Mouse (Mus musculus) thymus, postnatal 0 days (tissue): Measurements from ENCODE around the gene Ginm1. TPM values are rescaled to one million over a fixed set of nuclear protein-coding genes. Genes with fewer than 3 reads are reported as not detected.
"Not testable (repeated sequence)": the region's sequence is repeated elsewhere in the genome, so short reads cannot be mapped to it uniquely, and the experiment has no call there.

Experiments used
- DNase-seq: peaks from one replicate; pipeline ENCODE4 v3.0.0-alpha.2; 2015; ENCODE audit warnings: low spot score
- polyA plus RNA-seq: library from polyadenylated mRNA; unstranded; fragments of >200 nt; fragmentation: Nextera tagmentation; extraction: Ambion mirVana; gene quantifications from 2 replicates; pipeline ENCODE4 v1.2.1, GENCODE M21; 2015

The Ginm1 gene
- polyA plus RNA-seq, 1 experiment from 2014 or later: 67.5 TPM

GRCm38 (mm10) chr10:7809937-7810336 is 17.3 kb upstream of the Ginm1 start:
- peak; percentile 83 for DNase-seq

- no peak for DNase-seq
Measured at GRCm38 (mm10) chr10:7802519-7803140, 10.0 kb upstream of the Ginm1 start.

- DNase-seq: no peak
Measured at GRCm38 (mm10) chr10:7801258-7801657, 8.6 kb upstream of the Ginm1 start.

- no peak for DNase-seq
Measured at GRCm38 (mm10) chr10:7792254-7792750, 322 bp downstream of the Ginm1 start.

- no peak for DNase-seq
Measured at GRCm38 (mm10) chr10:7787319-7787718, 5.3 kb downstream of the Ginm1 start.

DNA sequence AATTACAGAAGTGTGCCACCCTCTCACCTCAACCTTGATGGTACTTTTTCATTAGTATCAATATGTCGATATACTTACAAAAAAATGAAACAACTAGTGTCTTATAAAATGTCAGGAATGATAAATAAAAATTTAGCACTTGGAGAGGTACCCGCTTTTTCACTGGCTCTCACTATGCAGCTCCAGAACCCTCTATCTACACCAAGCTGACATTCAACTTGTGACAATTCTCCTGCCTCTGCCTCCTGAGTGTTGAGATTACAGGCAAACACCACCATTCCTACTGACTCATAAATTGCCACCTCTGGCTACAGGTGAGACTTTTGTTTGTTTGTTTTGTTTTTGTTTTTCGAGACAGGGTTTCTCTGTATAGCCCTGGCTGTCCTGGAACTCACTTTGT is 11.4 kb downstream of the Ginm1 start:
- DNase-seq: no peak

GRCm38 (mm10) chr10:7780238-7781176 is 12.1 kb downstream of the Ginm1 start:
- DNase-seq: peak; percentile 91

GRCm38 (mm10) chr10:7779751-7780237 is 12.8 kb downstream of the Ginm1 start:
- no peak for DNase-seq

GRCm38 (mm10) chr10:7778361-7778760 is 14.3 kb downstream of the Ginm1 start:
- DNase-seq: no peak

GRCm38 (mm10) chr10:7775421-7775820 is 17.2 kb downstream of the Ginm1 start:
- no peak for DNase-seq

DNA sequence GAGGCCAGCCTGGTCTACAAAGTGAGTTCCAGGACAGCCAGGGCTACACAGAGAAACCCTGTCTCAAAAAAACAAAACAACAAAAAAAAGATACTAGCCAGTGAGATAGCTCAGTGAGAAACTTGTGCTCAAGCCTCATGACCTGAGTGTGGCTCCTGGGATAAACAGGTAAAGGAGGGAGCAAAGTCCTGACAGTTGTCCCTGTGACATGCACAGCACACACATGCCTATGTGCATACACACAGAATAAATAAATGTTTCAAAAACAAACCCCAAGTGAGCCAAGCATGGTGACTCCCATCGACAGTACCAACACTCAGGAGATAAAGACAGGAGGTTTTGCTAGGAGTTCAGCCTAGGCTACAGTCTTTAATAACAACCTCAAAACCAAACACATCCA is 19.9 kb downstream of the Ginm1 start:
- DNase-seq: no peak

GRCm38 (mm10) chr10:7772346-7772745 is 20.3 kb downstream of the Ginm1 start:
- DNase-seq: no peak

DNA sequence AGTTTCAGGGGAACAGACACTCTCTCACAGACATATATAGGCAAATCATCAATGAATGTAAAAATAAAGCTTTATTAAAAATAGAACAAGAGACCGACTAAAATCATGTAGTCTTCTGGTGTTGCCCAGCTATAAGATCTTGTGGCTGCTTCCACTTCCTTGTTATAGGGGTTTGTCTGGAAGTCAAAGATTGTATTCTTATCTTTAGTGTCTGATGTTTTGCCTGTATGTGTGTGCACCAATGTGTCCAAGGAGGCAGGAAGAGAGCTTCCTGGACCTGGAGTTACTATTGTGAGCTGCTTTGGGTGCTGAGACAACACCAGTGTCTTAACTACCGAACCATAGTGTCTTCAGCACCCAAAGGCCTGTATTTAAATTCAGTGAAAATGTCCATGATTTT is 35.1 kb downstream of the Ginm1 start:
- DNase-seq: no peak

DNA sequence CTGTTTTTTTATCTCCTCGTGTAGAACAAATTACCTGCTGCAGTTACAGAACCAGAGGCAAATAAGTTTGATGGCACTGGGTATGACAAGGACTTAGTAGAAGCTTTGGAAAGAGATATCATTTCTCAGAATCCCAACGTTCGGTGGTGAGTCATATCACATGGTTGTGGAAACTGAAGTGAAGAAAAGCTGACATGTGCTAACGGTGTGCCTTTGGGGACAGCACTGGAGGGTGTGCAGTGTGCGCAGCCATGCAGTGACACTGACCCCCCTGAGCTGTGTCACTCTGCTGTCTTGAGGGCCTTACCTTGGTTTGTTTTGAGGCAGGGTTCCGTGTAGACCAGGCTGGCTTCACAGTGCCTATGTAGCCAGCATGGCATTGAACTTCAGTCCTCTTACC is 43.9 kb downstream of the Ginm1 start:
- DNase-seq: no peak

- DNase-seq: not testable (repeated sequence)
Measured at GRCm38 (mm10) chr10:7745528-7745927, 47.1 kb downstream of the Ginm1 start.

- DNase-seq: no peak
Measured at GRCm38 (mm10) chr10:7737914-7738313, 54.7 kb downstream of the Ginm1 start.

GRCm38 (mm10) chr10:7737122-7737521 is 55.5 kb downstream of the Ginm1 start:
- DNase-seq: no peak

GRCm38 (mm10) chr10:7731582-7731981 is 61.0 kb downstream of the Ginm1 start:
- no peak for DNase-seq

DNA sequence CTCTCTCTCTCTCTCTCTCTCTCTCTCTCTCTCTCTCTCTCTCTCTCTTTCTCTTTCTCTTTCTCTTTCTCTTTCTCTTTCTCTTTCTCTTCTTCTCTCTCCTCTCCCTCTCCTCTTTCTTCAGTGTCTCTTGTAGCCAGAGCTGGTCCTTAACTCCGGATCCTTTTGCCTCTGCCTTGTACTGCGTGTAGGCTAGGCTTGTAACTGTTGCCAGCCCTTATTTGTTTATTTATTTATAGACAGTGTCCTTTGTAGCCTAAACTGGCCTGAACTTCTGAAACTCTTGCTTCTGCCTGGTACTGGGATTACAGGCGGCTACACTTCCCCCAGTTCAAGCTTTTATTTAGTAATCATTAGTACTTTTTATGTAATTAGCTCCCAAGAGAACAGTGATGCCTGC is 65.6 kb downstream of the Ginm1 start:
- DNase-seq: no peak

DNA sequence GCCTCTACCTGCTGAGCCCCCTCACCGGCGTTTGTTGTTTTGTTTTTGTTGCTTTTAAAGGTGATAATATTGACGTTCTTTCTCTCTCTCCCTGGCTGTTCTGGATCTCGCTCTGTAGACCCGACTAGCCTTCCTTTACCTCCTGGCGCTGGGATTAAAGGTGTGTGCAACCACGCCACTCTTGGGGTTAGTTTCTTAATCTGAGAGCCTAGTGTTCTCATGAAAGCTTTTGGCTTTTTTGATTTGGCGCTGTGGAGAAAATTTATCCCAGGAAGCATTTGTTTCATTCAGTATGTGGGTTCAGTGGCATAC is 66.2 kb downstream of the Ginm1 start:
- no peak for DNase-seq

DNA sequence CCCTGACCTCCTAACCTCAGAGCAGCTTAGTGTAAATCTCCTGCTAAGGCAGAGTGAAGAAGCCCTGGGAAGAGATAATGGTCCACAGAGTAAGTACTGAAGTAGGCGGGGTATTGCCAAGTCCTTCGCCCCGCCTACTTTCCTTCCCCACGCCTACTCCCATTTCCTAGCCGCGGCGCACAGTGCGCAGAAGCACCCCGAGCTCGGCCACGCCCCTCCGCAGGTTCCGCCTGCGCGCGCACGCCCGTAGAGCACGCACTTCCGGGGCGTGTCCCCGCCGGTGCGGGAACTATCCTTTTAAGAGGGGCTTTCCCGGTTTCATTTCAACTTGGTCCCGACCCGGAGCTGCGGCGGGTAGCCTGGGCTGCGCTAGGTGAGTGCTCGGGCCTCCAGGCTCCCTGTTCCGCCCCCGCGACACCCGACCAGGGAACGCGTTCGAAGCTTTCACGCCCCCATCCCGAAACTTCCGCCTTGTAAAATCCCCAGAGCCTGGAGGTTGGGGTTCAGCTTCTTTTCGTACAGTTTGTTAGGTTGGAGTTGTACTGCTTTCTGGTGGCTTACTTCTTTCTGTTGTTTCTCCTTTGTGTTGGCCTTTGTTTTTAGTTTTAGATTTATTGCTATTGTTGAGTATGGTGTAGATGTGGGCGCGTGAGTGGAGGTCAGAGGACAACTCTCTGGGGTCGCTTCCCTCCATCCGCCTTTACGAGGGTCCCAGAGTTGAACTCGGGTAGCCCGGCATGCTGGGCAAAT is 66.7 kb downstream of the Ginm1 start, which contains the start of gene Katna1:
Gene Katna1, plus strand, starts transcription at position 250 of the 750 bp plus-strand sequence.
- DNase-seq: peak; percentile 97
